Comparison of ENCODE assay signal across 7 mouse cellular contexts in genomic region chr3:104639749-104640368, GRCm38 (mm10). TPM values are rescaled to one million over a fixed set of nuclear protein-coding genes. Genes with fewer than 3 reads are reported as not detected.
DNase-seq lines count a peak whose midpoint lies in the region; ATAC-seq and TF ChIP-seq lines count a peak whose summit lies in the region.

No protein-coding gene starts in this region.

- TF ChIP-seq POLR2A in liver, adult 2 months (IDR thresholded peaks at IDR 0.05; ENCODE audit: extremely low read depth, insufficient read depth, low read length): no peak

- H3K4me1 ChIP-seq in neural tube, embryonic 11.5 days (ENCODE audit: control insufficient read depth, insufficient read depth, low read length): no peaks in the 10 kb centered on the region
- H3K4me1 ChIP-seq in forebrain, embryonic 12.5 days: peaks cover 15% of the 10 kb centered on the region
- 0 out of 2 replicates have a peak, but pooled peaks cover 1% of the 10 kb centered on the region for H3K4me1 ChIP-seq in liver, adult 2 months (ENCODE audit: control insufficient read depth, insufficient read depth, low read length)
- 0 out of 2 replicates have a peak, but pooled peaks cover 4% of the 10 kb centered on the region for H3K4me1 ChIP-seq in stomach, embryonic 16.5 days (ENCODE audit: control insufficient read depth, insufficient read depth, low read length)

- ATAC-seq in neural tube, embryonic 11.5 days (ENCODE audit: insufficient read depth, low FRiP score, low TSS enrichment): no peak
- no peak for ATAC-seq in forebrain, embryonic 12.5 days (ENCODE audit: low FRiP score)
- no peak for ATAC-seq in stomach, embryonic 16.5 days (ENCODE audit: insufficient read depth, low FRiP score)
- ATAC-seq in cerebellum, adult (ENCODE audit: insufficient number of reproducible peaks, low FRiP score, low TSS enrichment): no peak

- H3K9ac ChIP-seq in neural tube, embryonic 11.5 days (ENCODE audit: low read length): no peak overlapping the region
- H3K9ac ChIP-seq in forebrain, embryonic 12.5 days: peak overlapping the region; percentile 86; the same call in 1 of the 2 replicates
- H3K9ac ChIP-seq in liver, adult 2 months (ENCODE audit: low read depth, low read length): peak overlapping the region; percentile 95
- H3K9ac ChIP-seq in stomach, embryonic 16.5 days (ENCODE audit: low read length): peak overlapping the region; percentile 91

- no peak overlapping the region for H3K27ac ChIP-seq in neural tube, embryonic 11.5 days (ENCODE audit: low read depth, low read length)
- no peak overlapping the region for H3K27ac ChIP-seq in forebrain, embryonic 12.5 days
- H3K27ac ChIP-seq in liver, adult 2 months (replicated peaks; ENCODE audit: insufficient read depth, low read depth, low read length): peak overlapping the region; percentile 86; the same call in 1 of the 2 replicates
- H3K27ac ChIP-seq in stomach, embryonic 16.5 days (ENCODE audit: low read length): no peak overlapping the region

- peak overlapping the region; percentile 55 for H3K4me2 ChIP-seq in neural tube, embryonic 11.5 days (ENCODE audit: low read depth)
- peak overlapping the region; percentile 93 for H3K4me2 ChIP-seq in forebrain, embryonic 12.5 days
- peak overlapping the region; percentile 96 for H3K4me2 ChIP-seq in stomach, embryonic 16.5 days (ENCODE audit: low read depth, low read length)

- H3K36me3 ChIP-seq in neural tube, embryonic 11.5 days (ENCODE audit: control insufficient read depth, insufficient read depth, low read length): no peaks in the 10 kb centered on the region
- no peaks in the 10 kb centered on the region for H3K36me3 ChIP-seq in forebrain, embryonic 12.5 days (replicated peaks)
- H3K36me3 ChIP-seq in liver, adult 2 months (ENCODE audit: control insufficient read depth, insufficient read depth, low read length): no peaks in the 10 kb centered on the region
- H3K36me3 ChIP-seq in stomach, embryonic 16.5 days (ENCODE audit: control insufficient read depth, insufficient read depth, low read length): no peaks in the 10 kb centered on the region

- no peak for DNase-seq in neural tube, embryonic 11.5 days (ENCODE audit: low spot score)
- no peak for DNase-seq in neural tube, embryonic 10.5 days (ENCODE audit: extremely low spot score, low spot score)
- no peak for DNase-seq in liver, adult 2 months (ENCODE audit: extremely low read depth, low read depth, low spot score)
- no peak for DNase-seq in urinary bladder, postnatal 4 days (ENCODE audit: low spot score in 2 of 2)

- no peak for TF ChIP-seq CTCF in liver, adult 2 months (IDR thresholded peaks at IDR 0.05; ENCODE audit: low read depth, low read length)

- WGBS in neural tube, embryonic 11.5 days: 17% methylated on average over 10 of the region's 10 CpGs
- WGBS in forebrain, embryonic 12.5 days: 15% methylated on average over 10 of the region's 10 CpGs
- 15% methylated on average over 10 of the region's 10 CpGs for WGBS in liver, adult 2 months
- 31% methylated on average over 10 of the region's 10 CpGs for WGBS in stomach, embryonic 16.5 days

- H3K9me3 ChIP-seq in neural tube, embryonic 11.5 days (ENCODE audit: control insufficient read depth, low read length): no peaks in the 10 kb centered on the region
- H3K9me3 ChIP-seq in forebrain, embryonic 12.5 days: no peaks in the 10 kb centered on the region
- no peaks in the 10 kb centered on the region for H3K9me3 ChIP-seq in stomach, embryonic 16.5 days (replicated peaks; ENCODE audit: control insufficient read depth, low read length)

- H3K79me2 ChIP-seq in liver, adult 2 months (ENCODE audit: control insufficient read depth, insufficient read depth, low read length): peaks cover 15% of the 10 kb centered on the region; the same call in 1 of the 2 replicates

- H3K4me3 ChIP-seq in neural tube, embryonic 11.5 days (ENCODE audit: low read depth, low read length): peak overlapping the region; percentile 78
- H3K4me3 ChIP-seq in forebrain, embryonic 12.5 days (replicated peaks): peak overlapping the region; percentile 93
- no peak overlapping the region; the same call in 1 of the 2 replicates for H3K4me3 ChIP-seq in liver, adult 2 months (ENCODE audit: insufficient read depth, low read depth, low read length)
- H3K4me3 ChIP-seq in stomach, embryonic 16.5 days (replicated peaks; ENCODE audit: low read length): peak overlapping the region; percentile 83

- H3K27me3 ChIP-seq in neural tube, embryonic 11.5 days (ENCODE audit: control insufficient read depth, insufficient read depth, low read length): no peaks in the 10 kb centered on the region
- no peaks in the 10 kb centered on the region for H3K27me3 ChIP-seq in forebrain, embryonic 12.5 days
- H3K27me3 ChIP-seq in liver, adult 2 months (ENCODE audit: control insufficient read depth, insufficient read depth, low read length): no peaks in the 10 kb centered on the region
- H3K27me3 ChIP-seq in stomach, embryonic 16.5 days (ENCODE audit: control insufficient read depth, insufficient read depth, low read length): no peaks in the 10 kb centered on the region

RNA-seq across cellular contexts. Expression of gene Slc16a1, which starts 1.4 kb away (rescaled TPM):
- polyA plus RNA-seq in neural tube, embryonic 11.5 days (2014; fragmentation: Nextera tagmentation; extraction: Ambion mirVana): 35.3 and 38.7 TPM in 2 replicates
- 29.9 and 32.1 TPM in 2 replicates for polyA plus RNA-seq in forebrain, embryonic 12.5 days (2016; fragmentation: Nextera tagmentation; extraction: Ambion mirVana)
- 34.2 and 41.3 TPM in 2 replicates for total RNA-seq in liver, adult 2 months (2014; rRNA removed)
- polyA plus RNA-seq in liver, adult 2 months (2012; rRNA removed): 30.8 and 35.4 TPM in 2 replicates
- polyA plus RNA-seq in stomach, embryonic 16.5 days (2015; fragmentation: Nextera tagmentation; extraction: Ambion mirVana): 36.6 and 36.8 TPM in 2 replicates
